Mouse (Mus musculus) erythroblast, embryonic 14.5 days (primary cell): Measurements from ENCODE around the gene Ssna1. TPM values are rescaled to one million over a fixed set of nuclear protein-coding genes. Genes with fewer than 3 reads are reported as not detected.

Experiments
- H3K27me3 ChIP-seq: 2 replicates; pipeline ENCODE4 v1.6.1; 2012; ENCODE audit warnings: inconsistent platforms; ENCODE audit not compliant: control insufficient read depth
- H3K36me3 ChIP-seq: 2 replicates; pipeline ENCODE4 v1.6.1; 2012; ENCODE audit warnings: mild to moderate bottlenecking, inconsistent platforms; ENCODE audit not compliant: control insufficient read depth
- H3K4me1 ChIP-seq: 2 replicates; pipeline ENCODE4 v1.6.1; 2012; ENCODE audit warnings: inconsistent platforms; ENCODE audit not compliant: control insufficient read depth
- H3K4me3 ChIP-seq: replicated peaks from 2 replicates; pipeline ENCODE3; 2012; ENCODE audit warnings: moderate library complexity, mild to moderate bottlenecking, inconsistent platforms
- H3K9me3 ChIP-seq: 2 replicates; pipeline ENCODE4 v1.6.1; 2012; ENCODE audit warnings: low read length, inconsistent platforms, mixed read lengths; ENCODE audit not compliant: control insufficient read depth
- GATA1 ChIP-seq: IDR thresholded peaks from 2 replicates; pipeline ENCODE4 v1.6.1; 2012; ENCODE audit warnings: low read length, inconsistent platforms, mixed read lengths
- TAL1 ChIP-seq: IDR thresholded peaks from 3 replicates; pipeline ENCODE4 v1.6.1; 2012; ENCODE audit warnings: low read length, inconsistent platforms, mixed read lengths
- polyA plus RNA-seq: library from polyadenylated mRNA; stranded (reverse); fragments of >175 nt; gene quantifications from 2 replicates; pipeline ENCODE4 v1.2.3, GENCODE M21; 2012

Ssna1 gene
- polyA plus RNA-seq, 1 experiment = 22.8 TPM

DNA sequence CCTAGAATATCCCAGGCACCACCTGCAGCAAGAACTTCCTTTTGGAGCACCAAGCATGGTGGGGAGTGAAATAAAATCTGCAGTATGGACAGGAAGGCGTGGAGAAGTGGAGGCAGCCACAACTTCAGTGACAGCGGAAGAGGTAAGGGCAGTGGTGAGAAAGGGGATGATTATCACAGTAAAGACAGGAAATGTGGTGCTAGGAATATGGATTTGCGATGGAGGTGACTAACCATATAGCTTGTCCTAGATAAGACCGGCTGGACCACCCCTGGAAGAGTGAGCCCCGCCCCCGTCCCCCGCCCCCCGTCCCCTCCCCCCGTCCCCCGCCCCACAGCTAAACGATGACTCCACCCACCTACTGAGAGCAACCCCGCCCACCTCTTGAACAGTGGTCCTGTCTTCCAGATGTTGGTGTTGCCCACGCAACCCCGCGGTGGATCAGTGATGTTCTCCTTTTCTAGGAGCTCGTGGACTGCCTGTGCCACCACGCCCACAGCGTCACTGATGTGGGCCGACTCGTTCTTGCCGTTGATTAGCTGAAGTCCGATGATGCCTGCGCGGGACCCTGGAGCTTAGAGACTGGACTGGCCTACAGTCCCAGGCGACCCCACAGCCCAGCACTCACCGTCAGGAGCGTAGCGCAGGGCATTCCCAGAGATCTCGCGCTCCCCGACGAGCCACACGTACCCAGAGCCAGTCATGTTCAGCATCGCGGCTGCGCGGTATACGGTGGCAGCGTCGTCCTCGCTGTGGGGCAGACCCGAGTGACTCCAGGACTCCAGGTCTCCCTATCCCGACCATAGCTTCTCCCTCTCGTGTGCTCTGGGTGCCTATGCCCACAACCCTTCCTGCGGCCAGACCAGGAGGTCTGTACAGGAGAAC is 32.7 kb upstream of the Ssna1 start:
- no peaks in the 10 kb centered on the region for H3K9me3 ChIP-seq
- no peaks in the 10 kb centered on the region for H3K36me3 ChIP-seq
- peaks cover 70% of the 10 kb centered on the region for H3K27me3 ChIP-seq
- TF ChIP-seq GATA1 (no peak), TAL1 (no peak)
- peak overlapping the region; percentile 23 for H3K4me3 ChIP-seq
- H3K4me1 ChIP-seq = peaks cover 9% of the 10 kb centered on the region

DNA sequence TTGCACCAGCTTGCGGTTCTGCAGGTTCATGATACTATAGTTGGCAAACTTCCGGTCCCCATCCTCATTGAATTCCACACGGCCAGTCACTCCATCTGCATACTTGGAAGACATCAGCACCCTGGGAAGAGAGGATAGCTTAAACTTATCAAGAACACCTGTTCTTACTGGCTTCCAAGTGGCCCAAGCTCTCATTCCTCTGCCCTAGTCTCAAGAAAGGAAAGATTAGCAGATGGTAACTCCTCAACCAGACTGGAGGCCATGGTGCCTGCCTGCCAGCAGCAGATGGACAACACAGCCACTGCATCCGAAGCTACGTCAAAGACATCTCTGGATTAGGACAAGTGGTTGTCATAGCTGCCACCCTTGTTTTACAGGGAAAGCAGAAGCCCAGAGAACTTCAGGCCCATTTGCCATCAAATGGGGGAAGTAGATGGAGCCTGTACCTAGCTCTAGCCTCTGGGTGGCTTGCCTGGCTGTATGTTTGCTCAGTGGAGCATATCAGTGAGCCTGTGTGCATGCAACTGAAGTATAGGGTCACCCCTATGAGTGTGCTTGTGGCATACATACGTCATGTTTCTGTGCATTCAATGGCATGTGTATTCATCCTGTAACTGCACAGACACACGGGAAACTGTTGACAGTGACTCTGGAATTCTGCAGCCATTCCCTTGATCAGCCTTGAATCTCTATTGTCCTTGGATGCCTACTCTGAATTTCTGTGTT is 31.9 kb upstream of the Ssna1 start:
- Histone ChIP-seq H3K4me1 (peaks cover 9% of the 10 kb centered on the region), H3K9me3 (no peaks in the 10 kb centered on the region), H3K36me3 (no peaks in the 10 kb centered on the region), H3K27me3 (peaks cover 66% of the 10 kb centered on the region), H3K4me3 (no peak overlapping the region)
- TF ChIP-seq GATA1 (no peak), TAL1 (no peak)

DNA sequence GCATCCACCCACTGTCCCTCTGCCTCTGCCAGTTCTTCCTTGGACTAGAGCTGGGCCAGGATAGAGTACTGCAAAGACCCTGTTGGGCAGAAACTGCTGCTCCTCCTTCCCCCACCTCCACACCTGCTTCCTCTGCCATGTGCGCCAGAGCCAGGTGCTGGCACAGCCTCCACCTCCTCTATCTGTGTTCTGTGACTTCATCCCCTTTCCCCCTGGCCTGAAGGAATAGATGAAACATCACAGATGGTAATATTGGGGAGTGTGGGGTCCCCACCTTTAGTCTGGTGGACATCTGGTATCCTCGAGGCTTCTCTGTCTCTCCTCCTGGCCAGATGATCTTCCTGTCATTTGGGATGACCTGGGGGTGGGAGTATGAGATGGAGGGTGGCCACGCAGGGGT is 31.2 kb upstream of the Ssna1 start:
- TF ChIP-seq GATA1 = no peak
- TF ChIP-seq TAL1 = no peak
- peaks cover 9% of the 10 kb centered on the region for H3K4me1 ChIP-seq
- H3K9me3 ChIP-seq = no peaks in the 10 kb centered on the region
- H3K27me3 ChIP-seq = peaks cover 60% of the 10 kb centered on the region
- no peak overlapping the region for H3K4me3 ChIP-seq
- H3K36me3 ChIP-seq = no peaks in the 10 kb centered on the region

GRCm38 (mm10) chr2:25298046-25298445 is 25.8 kb upstream of the Ssna1 start:
- Histone ChIP-seq H3K9me3 (no peaks in the 10 kb centered on the region), H3K4me3 (no peak overlapping the region), H3K4me1 (no peaks in the 10 kb centered on the region), H3K36me3 (no peaks in the 10 kb centered on the region), H3K27me3 (peaks cover 55% of the 10 kb centered on the region)
- TF ChIP-seq TAL1 = no peak
- TF ChIP-seq GATA1 = no peak

DNA sequence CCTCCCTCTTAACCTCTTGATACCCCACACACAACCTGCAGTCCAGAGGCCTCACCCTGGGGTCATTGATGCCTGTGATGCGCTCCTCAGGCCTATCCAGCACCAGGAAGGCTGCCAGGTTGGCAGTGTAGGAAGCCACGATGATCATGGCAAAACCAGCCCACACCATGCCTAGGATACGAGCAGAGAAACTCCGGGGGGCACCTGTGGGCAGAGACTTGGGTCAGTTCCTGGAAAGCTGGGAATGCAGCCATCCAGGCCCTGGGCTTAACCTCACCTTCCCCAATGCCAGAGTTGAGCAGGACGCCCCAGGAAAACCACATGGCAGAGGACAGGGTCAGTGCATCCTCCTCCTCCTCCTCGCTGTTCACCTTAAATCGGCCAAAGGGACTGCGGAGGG is 24.9 kb upstream of the Ssna1 start:
- no peak overlapping the region for H3K4me3 ChIP-seq
- no peaks in the 10 kb centered on the region for H3K36me3 ChIP-seq
- no peak for TF ChIP-seq TAL1
- no peak for TF ChIP-seq GATA1
- no peaks in the 10 kb centered on the region; the same call in none of the 2 replicates for H3K4me1 ChIP-seq
- H3K27me3 ChIP-seq = peaks cover 60% of the 10 kb centered on the region
- H3K9me3 ChIP-seq = no peaks in the 10 kb centered on the region

DNA sequence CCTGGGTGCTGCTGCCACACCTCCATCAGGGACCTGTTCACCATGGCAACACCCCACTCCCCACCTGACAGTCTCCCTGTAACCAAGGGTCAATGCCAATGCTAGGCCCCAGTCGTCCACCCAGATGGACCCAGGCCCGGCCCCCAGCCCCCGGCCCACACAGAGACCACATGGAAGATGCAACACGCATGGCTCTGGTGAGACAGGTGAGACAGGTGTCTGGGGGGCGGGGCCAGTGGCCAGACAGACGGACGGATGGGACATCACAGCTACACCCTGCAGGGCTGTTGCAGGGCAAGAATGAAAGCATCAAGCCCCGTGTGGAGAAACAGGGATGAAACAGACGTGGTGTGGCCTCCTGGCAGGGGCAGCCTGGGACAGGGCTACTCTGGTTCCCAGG is 21.5 kb upstream of the Ssna1 start:
- H3K4me1 ChIP-seq = peaks cover 3% of the 10 kb centered on the region
- H3K9me3 ChIP-seq = peaks cover 3% of the 10 kb centered on the region; the same call in 1 of the 2 replicates
- H3K4me3 ChIP-seq = no peak overlapping the region
- no peak for TF ChIP-seq GATA1
- TF ChIP-seq TAL1 = no peak
- H3K27me3 ChIP-seq = peaks cover 90% of the 10 kb centered on the region
- H3K36me3 ChIP-seq = no peaks in the 10 kb centered on the region

- Histone ChIP-seq H3K4me3 (no peak overlapping the region), H3K27me3 (peaks cover 98% of the 10 kb centered on the region), H3K4me1 (peaks cover 6% of the 10 kb centered on the region), H3K9me3 (peaks cover 3% of the 10 kb centered on the region; the same call in 1 of the 2 replicates), H3K36me3 (no peaks in the 10 kb centered on the region)
- TF ChIP-seq GATA1 = no peak
Measured at GRCm38 (mm10) chr2:25292856-25293255, 20.6 kb upstream of the Ssna1 start.

DNA sequence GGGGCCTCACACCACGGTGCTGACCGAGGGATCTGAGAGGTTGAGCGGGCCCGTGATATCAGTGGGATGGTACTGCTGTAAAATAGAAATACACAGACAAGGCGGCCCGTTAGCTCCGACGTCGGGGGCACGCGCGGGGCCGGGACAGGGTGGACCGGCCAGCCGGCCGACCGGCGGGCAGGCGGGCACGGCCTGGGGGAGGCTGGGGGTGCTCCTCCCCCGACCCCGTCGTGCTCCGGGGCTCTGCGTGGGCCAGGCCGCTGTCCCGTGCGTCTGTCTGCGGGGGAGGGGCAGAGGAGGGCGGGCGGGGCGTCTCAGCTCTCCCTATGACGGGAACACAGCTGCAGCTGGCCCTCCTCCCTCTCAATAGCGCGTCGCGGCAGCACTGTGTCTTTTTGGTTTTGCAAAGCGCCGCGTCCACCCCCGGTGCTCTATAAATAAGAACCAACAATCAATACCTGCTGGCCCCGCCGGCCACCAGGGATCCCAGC is 19.9 kb upstream of the Ssna1 start:
- TF ChIP-seq TAL1 (no peak), GATA1 (no peak)
- Histone ChIP-seq H3K4me1 (peaks cover 11% of the 10 kb centered on the region), H3K9me3 (peaks cover 3% of the 10 kb centered on the region; the same call in 1 of the 2 replicates), H3K4me3 (no peak overlapping the region), H3K27me3 (peaks cover 92% of the 10 kb centered on the region), H3K36me3 (no peaks in the 10 kb centered on the region)
